Mouse (Mus musculus) forebrain, embryonic 13.5 days (tissue): ENCODE measurements around the gene Pmis2. TPM values are rescaled to one million over a fixed set of nuclear protein-coding genes. Genes with fewer than 3 reads are reported as not detected.

Experiments
- ATAC-seq: fragments of 200-750 bp; cut with Nextera tagmentation; 2 replicates; pipeline ENCODE4 v1.8.0; 2017
- H3K27ac ChIP-seq: fragments of 300-500 bp; sonication (generic); 2 replicates; pipeline ENCODE4 v1.5.1; 2015; ENCODE audit warnings: inconsistent platforms, mild to moderate bottlenecking, moderate library complexity
- H3K27me3 ChIP-seq: fragments of 300-500 bp; sonication (generic); 2 replicates; pipeline ENCODE4 v1.6.1; 2015; ENCODE audit warnings: mild to moderate bottlenecking, inconsistent platforms
- H3K36me3 ChIP-seq: fragments of 300-500 bp; sonication (generic); 2 replicates; pipeline ENCODE4 v1.6.1; 2015; ENCODE audit warnings: mild to moderate bottlenecking, inconsistent platforms; ENCODE audit not compliant: poor library complexity, severe bottlenecking
- H3K4me1 ChIP-seq: fragments of 300-500 bp; sonication (generic); 2 replicates; pipeline ENCODE4 v1.6.1; 2015; ENCODE audit warnings: inconsistent platforms
- H3K4me2 ChIP-seq: fragments of 300-500 bp; sonication (generic); 2 replicates; pipeline ENCODE4 v1.6.1; 2015; ENCODE audit warnings: inconsistent platforms, mild to moderate bottlenecking, moderate library complexity
- H3K4me3 ChIP-seq: fragments of 300-500 bp; sonication (generic); 2 replicates; pipeline ENCODE4 v1.5.1; 2015; ENCODE audit warnings: mild to moderate bottlenecking, inconsistent platforms
- H3K9ac ChIP-seq: fragments of 300-500 bp; sonication (generic); 2 replicates; pipeline ENCODE4 v1.6.1; 2015; ENCODE audit warnings: mild to moderate bottlenecking, inconsistent platforms
- H3K9me3 ChIP-seq: fragments of 300-500 bp; sonication (generic); replicated peaks from 2 replicates; pipeline ENCODE4 v1.6.1; 2016; ENCODE audit warnings: inconsistent platforms
- WGBS: fragments of 180-500 bp; shearing (Covaris S2); methylation state at CpG from one replicate; pipeline ENCODE4 v1.1.7; 2015; 5-methylcytosine and 5-hydroxymethylcytosine counted together
- polyA plus RNA-seq: library from polyadenylated mRNA; unstranded; fragments of >200 nt; fragmentation: Nextera tagmentation; extraction: Ambion mirVana; gene quantifications from 2 replicates; pipeline ENCODE4 v1.2.1, GENCODE M21; 2015

The Pmis2 gene
- polyA plus RNA-seq, 1 experiment from 2014 or later = not detected

GRCm38 (mm10) chr7:30626647-30627046 is 44.8 kb downstream of the Pmis2 start:
- peak overlapping the region; percentile 92; the same call in 1 of the 2 replicates for H3K4me2 ChIP-seq

GRCm38 (mm10) chr7:30625530-30626384 is 45.6 kb downstream of the Pmis2 start, which contains the start of gene Cox6b1:
Cox6b1 (minus strand) TSS chr7:30626151.
- Histone ChIP-seq H3K36me3 (peaks cover 33% of the 10 kb centered on the region), H3K9me3 (no peaks in the 10 kb centered on the region), H3K4me2 (peak within 1 kb of the TSS; percentile 92), H3K4me3 (peak within 1 kb of the TSS; percentile 71), H3K9ac (peak within 1 kb of the TSS; percentile 88), H3K27ac (no peak within 1 kb of the TSS), H3K27me3 (peaks cover 24% of the 10 kb centered on the region), H3K4me1 (peaks cover 13% of the 10 kb centered on the region)
- peak; percentile 93 for ATAC-seq
- 2% methylated on average over 44 of the region's 44 CpGs for WGBS

More at GRCm38 (mm10) chr7:30626647-30627046, 44.8 kb downstream of the Pmis2 start:
- Histone ChIP-seq H3K36me3 (peaks cover 27% of the 10 kb centered on the region), H3K9me3 (no peaks in the 10 kb centered on the region), H3K9ac (no peak overlapping the region), H3K4me1 (peaks cover 13% of the 10 kb centered on the region), H3K27ac (no peak overlapping the region), H3K4me3 (no peak overlapping the region; the same call in 1 of the 2 replicates), H3K27me3 (peaks cover 32% of the 10 kb centered on the region)
- WGBS = 86% methylated on average over 5 of the region's 5 CpGs
- peak; percentile 11; the same call in 1 of the 2 replicates for ATAC-seq

Other genes with a start within 250 kb of the Pmis2 start
- gene Nfkbid, start 249.9 kb downstream of the Pmis2 start, polyA plus RNA-seq = 1.3 and 1.6 TPM in 2 replicates
- 306 and 329 TPM in 2 replicates for gene Aplp1, start 226.1 kb downstream of the Pmis2 start, polyA plus RNA-seq
- gene Kirrel2, start 213.9 kb downstream of the Pmis2 start, polyA plus RNA-seq = 0.36 and 0.65 TPM in 2 replicates
- 0.15 and 0.18 TPM in 2 replicates for gene Nphs1, start 213.3 kb downstream of the Pmis2 start, polyA plus RNA-seq
- gene Prodh2, start 178.0 kb downstream of the Pmis2 start, polyA plus RNA-seq = 0.31 TPM in 1 of 2 replicates, not detected in the other
- gene Arhgap33, start 136.5 kb downstream of the Pmis2 start, polyA plus RNA-seq = 80.6 and 88.7 TPM in 2 replicates
- 11.0 and 12.1 TPM in 2 replicates for gene Hspb6, start 119.4 kb downstream of the Pmis2 start, polyA plus RNA-seq
- gene Proser3, start 119.3 kb downstream of the Pmis2 start, polyA plus RNA-seq = 14.8 and 17.5 TPM in 2 replicates
- 53.0 and 65.1 TPM in 2 replicates for gene Lin37, start 111.8 kb downstream of the Pmis2 start, polyA plus RNA-seq
- 114 and 122 TPM in 2 replicates for gene U2af1l4, start 108.3 kb downstream of the Pmis2 start, polyA plus RNA-seq
- 20.2 and 22.5 TPM in 2 replicates for gene Gm49396, start 108.3 kb downstream of the Pmis2 start, polyA plus RNA-seq
- 128 and 141 TPM in 2 replicates for gene Psenen, start 108.0 kb downstream of the Pmis2 start, polyA plus RNA-seq
- gene Igflr1, start 106.2 kb downstream of the Pmis2 start, polyA plus RNA-seq = 7.4 and 8.2 TPM in 2 replicates
- 11.6 and 14.1 TPM in 2 replicates for gene Kmt2b, start 82.9 kb downstream of the Pmis2 start, polyA plus RNA-seq
- 0.34 and 0.43 TPM in 2 replicates for gene Zbtb32, start 72.7 kb downstream of the Pmis2 start, polyA plus RNA-seq
- 0.19 and 0.37 TPM in 2 replicates for gene Upk1a, start 58.8 kb downstream of the Pmis2 start, polyA plus RNA-seq
- 944 and 1,056 TPM in 2 replicates for gene Cox6b1, start 45.5 kb downstream of the Pmis2 start, polyA plus RNA-seq
- gene Etv2, start 35.8 kb downstream of the Pmis2 start, polyA plus RNA-seq = not detected in 2 replicates
- 144 and 146 TPM in 2 replicates for gene Rbm42, start 21.3 kb downstream of the Pmis2 start, polyA plus RNA-seq
- 52.7 and 57.2 TPM in 2 replicates for gene Haus5, start 6.6 kb downstream of the Pmis2 start, polyA plus RNA-seq
- not detected in 2 replicates for gene 2200002J24Rik, start 27.3 kb upstream of the Pmis2 start, polyA plus RNA-seq
- gene Atp4a, start 40.6 kb upstream of the Pmis2 start, polyA plus RNA-seq = 0.79 and 1.4 TPM in 2 replicates
- gene Tmem147, start 57.9 kb upstream of the Pmis2 start, polyA plus RNA-seq = 182 and 188 TPM in 2 replicates
- 0.93 and 1.0 TPM in 2 replicates for gene Gapdhs, start 72.1 kb upstream of the Pmis2 start, polyA plus RNA-seq
- 1.5 and 1.9 TPM in 2 replicates for gene Sbsn, start 79.9 kb upstream of the Pmis2 start, polyA plus RNA-seq
- gene Dmkn, start 92.2 kb upstream of the Pmis2 start, polyA plus RNA-seq = 0.68 TPM in 1 of 2 replicates, not detected in the other
- gene Krtdap, start 116.3 kb upstream of the Pmis2 start, polyA plus RNA-seq = not detected in 2 replicates
- gene Ffar2, start 152.2 kb upstream of the Pmis2 start, polyA plus RNA-seq = 0.09 TPM in 1 of 2 replicates, not detected in the other
- gene Ffar3, start 184.6 kb upstream of the Pmis2 start, polyA plus RNA-seq = not detected in 2 replicates
- gene Ffar1, start 190.0 kb upstream of the Pmis2 start, polyA plus RNA-seq = not detected in 2 replicates
- gene Cd22, start 208.7 kb upstream of the Pmis2 start, polyA plus RNA-seq = not detected in 2 replicates
- 0.58 and 0.64 TPM in 2 replicates for gene Mag, start 243.3 kb upstream of the Pmis2 start, polyA plus RNA-seq